Mouse (Mus musculus) heart, postnatal 36 days (tissue): ENCODE results near the gene Adamts20. TPM values are rescaled to one million over a fixed set of nuclear protein-coding genes. Genes with fewer than 3 reads are reported as not detected.

Experiments used
- total RNA-seq, 2 experiments: library from RNA; stranded (reverse); gene quantifications; 2 replicates each; pipeline ENCODE4 v1.2.3; 2021

Gene Adamts20
- total RNA-seq, 2 experiments from 2014 or later = 0.11 TPM

Other genes with a start within 250 kb of the Adamts20 start
- gene Pus7l, start 78.1 kb upstream of the Adamts20 start, total RNA-seq = 1 to 10 TPM; 1.8 to 2.2 TPM
- gene Irak4, start 78.2 kb upstream of the Adamts20 start, total RNA-seq = 1 to 10 TPM; 5.9 to 6.2 TPM
- gene Twf1, start 124.5 kb upstream of the Adamts20 start, total RNA-seq = 10 to 100 TPM; 15.0 to 16.5 TPM
- gene Tmem117, start 163.8 kb upstream of the Adamts20 start, total RNA-seq = 10 to 100 TPM; 14.1 to 14.8 TPM